Mouse (Mus musculus) left cerebral cortex, postnatal 36 days (tissue): ENCODE measurements around the gene Cd3eap. TPM values are rescaled to one million over a fixed set of nuclear protein-coding genes. Genes with fewer than 3 reads are reported as not detected.

Source experiments
- DNase-seq, 2 experiments: peaks; one replicate each; pipeline ENCODE4 v3.0.0; 2021 to 2022; ENCODE audit warnings: low spot score in 2 of 2, mixed read lengths in 1 of 2
- intact Hi-C: fragments of 180-260 bp; cut with DNase I; formaldehyde crosslinking; loops from one replicate; pipeline ENCODE4 v1.15.1; 2025
- total RNA-seq, 2 experiments: library from RNA; stranded (reverse); gene quantifications; 2 replicates each; pipeline ENCODE4 v1.2.3; 2021

Cd3eap gene
- total RNA-seq = 10 to 100 TPM; 17.3 to 17.6 TPM

GRCm38 (mm10) chr7:19359299-19359891, at the start of gene Cd3eap, which contains the start of gene Ppp1r13l:
Gene Cd3eap (minus strand): TSS chr7:19359483.
Gene Ppp1r13l (plus strand): TSS chr7:19359749.
- peak; percentile 91 to 92 for DNase-seq
- intact Hi-C loops = no loop called here

GRCm38 (mm10) chr7:19405417-19405816, 46.1 kb upstream of the Cd3eap start:
- intact Hi-C loops = no loop called here
- peak; percentile 65 to 75 for DNase-seq

- intact Hi-C loops = no loop called here
- no peak for DNase-seq
Observed at GRCm38 (mm10) chr7:19404476-19404875, 45.2 kb upstream of the Cd3eap start, which contains the start of gene Ckm. Gene Ckm (plus strand): TSS chr7:19404776.

- no peak for DNase-seq
Observed at GRCm38 (mm10) chr7:19403731-19404296, 44.5 kb upstream of the Cd3eap start, which contains the start of gene Klc3. Gene Klc3 (minus strand): TSS chr7:19404104.

GRCm38 (mm10) chr7:19402535-19403112, 43.3 kb upstream of the Cd3eap start:
- intact Hi-C loops = no loop called here
- no peak for DNase-seq

More at GRCm38 (mm10) chr7:19403731-19404296, 44.5 kb upstream of the Cd3eap start, which contains the start of gene Klc3:
- intact Hi-C loops = no loop called here

- DNase-seq = no peak
- intact Hi-C loops = no loop called here
Observed at GRCm38 (mm10) chr7:19400946-19401345, 41.7 kb upstream of the Cd3eap start.

- intact Hi-C loops = no loop called here
- no peak for DNase-seq
Observed at GRCm38 (mm10) chr7:19399496-19400280, 40.4 kb upstream of the Cd3eap start.

GRCm38 (mm10) chr7:19394484-19394883, 35.2 kb upstream of the Cd3eap start:
- intact Hi-C loops = no loop called here
- DNase-seq = no peak

- DNase-seq = no peak
- intact Hi-C loops = no loop called here
Observed at GRCm38 (mm10) chr7:19388699-19389413, 29.6 kb upstream of the Cd3eap start.

- no peak for DNase-seq
- intact Hi-C loops = no loop called here
Observed at GRCm38 (mm10) chr7:19383708-19384107, 24.4 kb upstream of the Cd3eap start.

- intact Hi-C loops = no loop called here
- no peak for DNase-seq
Observed at GRCm38 (mm10) chr7:19382166-19382541, 22.9 kb upstream of the Cd3eap start.

- peak; percentile 99 for DNase-seq
- intact Hi-C loops = no loop called here
Observed at GRCm38 (mm10) chr7:19381377-19382165, 22.3 kb upstream of the Cd3eap start, which contains the start of gene Ercc2. Gene Ercc2 (plus strand): TSS chr7:19382010.

- intact Hi-C loops = no loop called here
- DNase-seq = no peak
Observed at GRCm38 (mm10) chr7:19378049-19378448, 18.8 kb upstream of the Cd3eap start.

GRCm38 (mm10) chr7:19376019-19376418, 16.7 kb upstream of the Cd3eap start:
- intact Hi-C loops = no loop called here
- no peak for DNase-seq

- intact Hi-C loops = no loop called here
Observed at GRCm38 (mm10) chr7:19375368-19375767, 16.1 kb upstream of the Cd3eap start.

GRCm38 (mm10) chr7:19373367-19373766, 14.1 kb upstream of the Cd3eap start:
- DNase-seq = no peak
- intact Hi-C loops = no loop called here

More at GRCm38 (mm10) chr7:19375368-19375767, 16.1 kb upstream of the Cd3eap start:
- no peak for DNase-seq

- DNase-seq = peak; percentile 69 to 75
- intact Hi-C loops = no loop called here
Observed at GRCm38 (mm10) chr7:19369823-19370425, 10.6 kb upstream of the Cd3eap start.

- DNase-seq = no peak
- intact Hi-C loops = no loop called here
Observed at GRCm38 (mm10) chr7:19368380-19368779, 9.1 kb upstream of the Cd3eap start.
